Mouse (Mus musculus) CH12.LX (cell line): ENCODE results near the gene Ubqln5.

Source experiments
- CHD1 ChIP-seq: IDR thresholded peaks from 2 replicates; pipeline ENCODE4 v1.6.1; 2012; ENCODE audit warnings: low read depth, low read length, improper control_type of control experiment, inconsistent platforms
- CHD2 ChIP-seq: IDR thresholded peaks from 2 replicates; pipeline ENCODE4 v1.6.1; 2011; ENCODE audit warnings: low read length, improper control_type of control experiment
- CTCF ChIP-seq, 2 experiments: IDR thresholded peaks in 1 of 2; conservative IDR thresholded peaks in 1 of 2; 2 replicates each; pipeline ENCODE4 v1.5.1; 2011 to 2012; ENCODE audit warnings: low read depth in 2 of 2, low read length in 2 of 2, improper control_type of control experiment in 1 of 2, inconsistent platforms in 1 of 2, mild to moderate bottlenecking in 1 of 2, moderate library complexity in 1 of 2
- ELF1 ChIP-seq: IDR thresholded peaks from 2 replicates; pipeline ENCODE4 v1.6.1; 2014; ENCODE audit warnings: low read depth, mild to moderate bottlenecking, inconsistent platforms, low read length, improper control_type of control experiment
- EP300 ChIP-seq: IDR thresholded peaks from 2 replicates; pipeline ENCODE4 v1.6.1; 2011; ENCODE audit warnings: low read length, improper control_type of control experiment
- KAT2A ChIP-seq: IDR thresholded peaks from 2 replicates; pipeline ENCODE4 v1.6.1; 2012; ENCODE audit warnings: low read length, improper control_type of control experiment, inconsistent platforms; ENCODE audit not compliant: insufficient replicate concordance
- MAFK ChIP-seq: IDR thresholded peaks from 2 replicates; pipeline ENCODE4 v1.6.1; 2011; ENCODE audit warnings: low read length, improper control_type of control experiment; ENCODE audit not compliant: insufficient replicate concordance
- MAZ ChIP-seq: IDR thresholded peaks from 2 replicates; pipeline ENCODE4 v1.6.1; 2012; ENCODE audit warnings: low read depth, mild to moderate bottlenecking, inconsistent platforms, low read length, improper control_type of control experiment, moderate library complexity
- POLR2A ChIP-seq: IDR thresholded peaks from 2 replicates; pipeline ENCODE4 v1.6.1; 2011; ENCODE audit warnings: low read depth, mild to moderate bottlenecking, improper control_type of control experiment, low read length
- ZC3H11A ChIP-seq: IDR thresholded peaks from 2 replicates; pipeline ENCODE4 v1.6.1; 2012; ENCODE audit warnings: low read depth, mild to moderate bottlenecking, inconsistent platforms, low read length, improper control_type of control experiment
- ZMIZ1 ChIP-seq: IDR thresholded peaks from 2 replicates; pipeline ENCODE4 v1.6.1; 2012; ENCODE audit warnings: low read depth, mild to moderate bottlenecking, inconsistent platforms, low read length, improper control_type of control experiment

DNA sequence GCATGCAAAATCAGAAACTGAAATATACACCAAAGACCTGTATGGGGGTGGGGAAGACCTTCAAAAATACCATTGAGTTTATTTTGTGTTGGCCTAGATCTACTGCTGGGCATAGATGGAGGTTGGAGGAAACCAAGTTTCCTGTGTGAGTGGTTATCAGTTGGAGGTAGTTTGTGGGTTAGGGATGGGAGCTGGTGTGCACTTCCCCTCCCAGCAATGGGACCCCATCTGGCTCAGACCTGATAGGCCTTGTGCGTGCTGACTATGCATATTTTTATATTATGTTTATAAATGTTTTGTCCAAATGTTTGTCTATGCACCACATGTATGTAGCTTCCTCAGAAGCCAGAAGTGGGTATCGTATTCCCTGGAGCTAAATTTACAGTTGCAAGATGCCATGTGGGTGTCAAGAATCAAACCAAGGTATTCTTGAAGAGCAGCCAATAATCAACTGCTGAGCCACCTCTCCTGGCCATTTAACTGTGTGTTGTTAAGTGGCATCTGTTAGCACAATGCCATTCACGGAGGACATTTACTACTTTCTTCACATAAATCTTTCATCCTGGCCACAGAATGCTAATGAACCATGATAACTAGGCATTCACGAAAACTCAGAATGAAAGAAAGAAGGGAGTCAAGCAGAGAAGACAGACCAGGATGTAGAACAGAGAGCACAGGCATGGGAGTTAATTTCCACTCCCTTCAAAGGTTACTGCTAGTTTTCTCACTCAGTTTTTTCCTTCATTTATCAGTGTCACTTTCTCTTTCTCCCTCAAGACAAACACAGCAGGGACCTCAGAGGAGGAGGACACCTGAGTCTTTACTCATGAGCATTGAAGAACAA, 25.5 kb downstream of the Ubqln5 start:
- TF ChIP-seq ELF1 (no peak), MAFK (0 out of 2 replicates have a peak, but pooled peaks have one; percentile 23), POLR2A (no peak), CTCF (conservative IDR thresholded peaks at IDR 0.05 in 1 of 2, IDR thresholded peaks at IDR 0.05 in 1 of 2; ENCODE audit: low read depth in 2 of 2, low read length in 2 of 2) (no peak), KAT2A (no peak), CHD2 (no peak), ZC3H11A (no peak), EP300 (no peak), MAZ (no peak), CHD1 (no peak), ZMIZ1 (no peak)
